Mouse (Mus musculus): ENCODE data around the gene Tex14. TPM values are rescaled to one million over a fixed set of nuclear protein-coding genes. Genes with fewer than 3 reads are reported as not detected.

The Tex14 gene
- polyA plus RNA-seq, 1 experiment from 2014 or later: 0.24 TPM

GRCm38 (mm10) chr11:87574520-87575180, 169.8 kb downstream of the Tex14 start:
- DNase-seq (ENCODE audit: low spot score): no peak
- Histone ChIP-seq H3K4me1 (ENCODE audit: control insufficient read depth, insufficient read depth, low read length) (0 out of 2 replicates have a peak, but pooled peaks cover 8% of the 10 kb centered on the region), H3K9me3 (replicated peaks; ENCODE audit: control insufficient read depth, low read length) (no peaks in the 10 kb centered on the region), H3K9ac (ENCODE audit: low read length) (no peak overlapping the region), H3K27ac (ENCODE audit: low read depth, low read length) (no peak overlapping the region), H3K4me2 (ENCODE audit: low read length) (no peak overlapping the region), H3K27me3 (replicated peaks; ENCODE audit: control insufficient read depth, insufficient read depth, low read length) (no peaks in the 10 kb centered on the region), H3K36me3 (ENCODE audit: control insufficient read depth, insufficient read depth, low read length) (no peaks in the 10 kb centered on the region), H3K4me3 (ENCODE audit: low read depth, low read length) (no peak overlapping the region)
- WGBS: 81% methylated on average over 21 of the region's 21 CpGs
- ATAC-seq: no peak

- WGBS: 12% methylated on average over 6 of the region's 6 CpGs
- ATAC-seq: no peak
- Histone ChIP-seq H3K4me2 (ENCODE audit: low read length) (peak overlapping the region; percentile 72), H3K27ac (ENCODE audit: low read depth, low read length) (no peak overlapping the region), H3K27me3 (replicated peaks; ENCODE audit: control insufficient read depth, insufficient read depth, low read length) (no peaks in the 10 kb centered on the region), H3K9ac (ENCODE audit: low read length) (peak overlapping the region; percentile 61), H3K36me3 (ENCODE audit: control insufficient read depth, insufficient read depth, low read length) (no peaks in the 10 kb centered on the region), H3K4me1 (ENCODE audit: control insufficient read depth, insufficient read depth, low read length) (0 out of 2 replicates have a peak, but pooled peaks cover 8% of the 10 kb centered on the region), H3K4me3 (ENCODE audit: low read depth, low read length) (peak overlapping the region; percentile 42), H3K9me3 (replicated peaks; ENCODE audit: control insufficient read depth, low read length) (no peaks in the 10 kb centered on the region)
- DNase-seq (ENCODE audit: low spot score): no peak
Observed at GRCm38 (mm10) chr11:87577601-87578248, 172.9 kb downstream of the Tex14 start.

- H3K4me1 ChIP-seq (ENCODE audit: control insufficient read depth, insufficient read depth, low read length): 0 out of 2 replicates have a peak, but pooled peaks cover 8% of the 10 kb centered on the region
- under 1% methylated on average over 40 of the region's 40 CpGs for WGBS
- H3K4me3 ChIP-seq (ENCODE audit: low read depth, low read length): peak overlapping the region; percentile 42
- DNase-seq (ENCODE audit: low spot score) (peak; percentile 49), ATAC-seq (peak; percentile 87)
- H3K4me2 ChIP-seq (ENCODE audit: low read length): peak overlapping the region; percentile 72
- H3K27ac ChIP-seq (ENCODE audit: low read depth, low read length): no peak overlapping the region
- H3K27me3 ChIP-seq (replicated peaks; ENCODE audit: control insufficient read depth, insufficient read depth, low read length): no peaks in the 10 kb centered on the region
- H3K9ac ChIP-seq (ENCODE audit: low read length): peak overlapping the region; percentile 61
- H3K9me3 ChIP-seq (replicated peaks; ENCODE audit: control insufficient read depth, low read length): no peaks in the 10 kb centered on the region
- H3K36me3 ChIP-seq (ENCODE audit: control insufficient read depth, insufficient read depth, low read length): no peaks in the 10 kb centered on the region
Observed at GRCm38 (mm10) chr11:87578249-87578962, 173.5 kb downstream of the Tex14 start.

GRCm38 (mm10) chr11:87578963-87579601, 174.2 kb downstream of the Tex14 start:
- ATAC-seq (peak; percentile 57), DNase-seq (ENCODE audit: low spot score) (no peak)
- H3K9me3 ChIP-seq (replicated peaks; ENCODE audit: control insufficient read depth, low read length): no peaks in the 10 kb centered on the region
- WGBS: 15% methylated on average over 10 of the region's 10 CpGs
- no peaks in the 10 kb centered on the region for H3K27me3 ChIP-seq (replicated peaks; ENCODE audit: control insufficient read depth, insufficient read depth, low read length)
- peak overlapping the region; percentile 42 for H3K4me3 ChIP-seq (ENCODE audit: low read depth, low read length)
- H3K4me1 ChIP-seq (ENCODE audit: control insufficient read depth, insufficient read depth, low read length): 0 out of 2 replicates have a peak, but pooled peaks cover 8% of the 10 kb centered on the region
- H3K27ac ChIP-seq (ENCODE audit: low read depth, low read length): no peak overlapping the region
- peak overlapping the region; percentile 61 for H3K9ac ChIP-seq (ENCODE audit: low read length)
- no peaks in the 10 kb centered on the region for H3K36me3 ChIP-seq (ENCODE audit: control insufficient read depth, insufficient read depth, low read length)
- peak overlapping the region; percentile 72 for H3K4me2 ChIP-seq (ENCODE audit: low read length)

GRCm38 (mm10) chr11:87579713-87580112, 174.8 kb downstream of the Tex14 start:
- Histone ChIP-seq H3K27ac (ENCODE audit: low read depth, low read length) (no peak overlapping the region), H3K4me2 (ENCODE audit: low read length) (no peak overlapping the region), H3K9ac (ENCODE audit: low read length) (no peak overlapping the region), H3K9me3 (replicated peaks; ENCODE audit: control insufficient read depth, low read length) (no peaks in the 10 kb centered on the region), H3K36me3 (ENCODE audit: control insufficient read depth, insufficient read depth, low read length) (no peaks in the 10 kb centered on the region), H3K4me3 (ENCODE audit: low read depth, low read length) (no peak overlapping the region), H3K4me1 (ENCODE audit: control insufficient read depth, insufficient read depth, low read length) (0 out of 2 replicates have a peak, but pooled peaks cover 8% of the 10 kb centered on the region), H3K27me3 (replicated peaks; ENCODE audit: control insufficient read depth, insufficient read depth, low read length) (no peaks in the 10 kb centered on the region)
- 55% methylated on average over 1 of the region's 1 CpGs for WGBS
- DNase-seq (ENCODE audit: low spot score) (no peak), ATAC-seq (no peak)

- 45% methylated on average over 9 of the region's 10 CpGs for WGBS
- Histone ChIP-seq H3K36me3 (ENCODE audit: control insufficient read depth, insufficient read depth, low read length) (no peaks in the 10 kb centered on the region), H3K4me1 (ENCODE audit: control insufficient read depth, insufficient read depth, low read length) (0 out of 2 replicates have a peak, but pooled peaks cover 8% of the 10 kb centered on the region), H3K27me3 (replicated peaks; ENCODE audit: control insufficient read depth, insufficient read depth, low read length) (no peaks in the 10 kb centered on the region), H3K9ac (ENCODE audit: low read length) (no peak overlapping the region), H3K4me2 (ENCODE audit: low read length) (no peak overlapping the region), H3K9me3 (replicated peaks; ENCODE audit: control insufficient read depth, low read length) (no peaks in the 10 kb centered on the region), H3K27ac (ENCODE audit: low read depth, low read length) (no peak overlapping the region), H3K4me3 (ENCODE audit: low read depth, low read length) (no peak overlapping the region)
- DNase-seq (ENCODE audit: low spot score): no peak
- ATAC-seq: no peak
Observed at GRCm38 (mm10) chr11:87580543-87581085, 175.7 kb downstream of the Tex14 start.

- ATAC-seq (no peak), DNase-seq (ENCODE audit: low spot score) (no peak)
- no peaks in the 10 kb centered on the region for H3K27me3 ChIP-seq (replicated peaks; ENCODE audit: control insufficient read depth, insufficient read depth, low read length)
- H3K4me3 ChIP-seq (ENCODE audit: low read depth, low read length): no peak overlapping the region
- no peaks in the 10 kb centered on the region for H3K9me3 ChIP-seq (replicated peaks; ENCODE audit: control insufficient read depth, low read length)
- 0 out of 2 replicates have a peak, but pooled peaks cover 8% of the 10 kb centered on the region for H3K4me1 ChIP-seq (ENCODE audit: control insufficient read depth, insufficient read depth, low read length)
- H3K27ac ChIP-seq (ENCODE audit: low read depth, low read length): no peak overlapping the region
- no peak overlapping the region for H3K4me2 ChIP-seq (ENCODE audit: low read length)
- H3K36me3 ChIP-seq (ENCODE audit: control insufficient read depth, insufficient read depth, low read length): no peaks in the 10 kb centered on the region
- no peak overlapping the region for H3K9ac ChIP-seq (ENCODE audit: low read length)
- WGBS: 88% methylated on average over 12 of the region's 12 CpGs
Observed at GRCm38 (mm10) chr11:87581161-87581865, 176.4 kb downstream of the Tex14 start.

Measured in forebrain, embryonic 14.5 days (tissue).